Mouse (Mus musculus) olfactory bulb, adult 2 months (tissue): ENCODE data around the gene Kcnj4.

ENCODE experiments used
- CTCF ChIP-seq: fragments of 200-500 bp; IDR thresholded peaks from 2 replicates; pipeline ENCODE4 v1.5.1; 2012; ENCODE audit warnings: low read depth, mild to moderate bottlenecking, low read length, moderate library complexity; ENCODE audit not compliant: insufficient read depth
- POLR2A ChIP-seq: fragments of 200-500 bp; IDR thresholded peaks from 2 replicates; pipeline ENCODE4 v1.6.1; 2012; ENCODE audit warnings: mild to moderate bottlenecking, low read depth, low read length, moderate library complexity; ENCODE audit not compliant: insufficient read depth

- TF ChIP-seq CTCF (no peak), POLR2A (no peak)
Measured at GRCm38 (mm10) chr15:79543968-79544367, 38.9 kb upstream of the Kcnj4 start.
